Mouse (Mus musculus) MEL (cell line): ENCODE measurements around the gene D630003M21Rik. TPM values are rescaled to one million over a fixed set of nuclear protein-coding genes. Genes with fewer than 3 reads are reported as not detected.

Experiments used
- DNase-seq: peaks from one replicate; pipeline ENCODE4 v3.0.0; 2011; ENCODE audit warnings: low read depth, low spot score
- H3K27ac ChIP-seq: 2 replicates; pipeline ENCODE4 v1.5.1; 2012; ENCODE audit warnings: low read depth, mild to moderate bottlenecking, control low read depth, low read length, moderate library complexity; ENCODE audit not compliant: control insufficient read depth
- H3K27me3 ChIP-seq, 2 experiments: fragments of 150-350 bp in 1 of 2; sonication (generic) in 1 of 2; 2 replicates each; pipeline ENCODE4 v1.6.1; 2012; ENCODE audit warnings: low read length in 2 of 2, mild to moderate bottlenecking in 2 of 2, improper control_type of control experiment in 1 of 2, moderate library complexity in 1 of 2; ENCODE audit not compliant: insufficient read depth in 2 of 2, control insufficient read depth in 1 of 2
- H3K36me3 ChIP-seq, 2 experiments: 2 replicates each; pipeline ENCODE4 v1.6.1; 2012 to 2014; ENCODE audit warnings: low read length in 2 of 2, improper control_type of control experiment in 1 of 2, inconsistent platforms in 1 of 2, mild to moderate bottlenecking in 1 of 2; ENCODE audit not compliant: insufficient read depth in 2 of 2, control insufficient read depth in 1 of 2
- H3K4me1 ChIP-seq, 2 experiments: fragments of 150-350 bp in 1 of 2; sonication (generic) in 1 of 2; 2 replicates each; pipeline ENCODE4 v1.6.1; 2012; ENCODE audit warnings: low read length in 2 of 2, improper control_type of control experiment in 1 of 2, mild to moderate bottlenecking in 1 of 2; ENCODE audit not compliant: insufficient read depth in 2 of 2, control insufficient read depth in 1 of 2
- H3K4me3 ChIP-seq, 2 experiments: fragments of 150-350 bp in 1 of 2; sonication (generic) in 1 of 2; 2 replicates each; pipeline ENCODE4 v1.5.1; 2012; ENCODE audit warnings: low read depth in 2 of 2, low read length in 2 of 2, mild to moderate bottlenecking in 2 of 2, moderate library complexity in 2 of 2, control low read depth in 1 of 2, improper control_type of control experiment in 1 of 2; ENCODE audit not compliant: control insufficient read depth in 1 of 2, insufficient read depth in 1 of 2
- H3K79me2 ChIP-seq: 2 replicates; pipeline ENCODE4 v1.6.1; 2012; ENCODE audit warnings: mild to moderate bottlenecking, low read length, moderate library complexity; ENCODE audit not compliant: control insufficient read depth, poor library complexity, insufficient read depth
- H3K9ac ChIP-seq: 2 replicates; pipeline ENCODE4 v1.6.1; 2012; ENCODE audit warnings: low read depth, mild to moderate bottlenecking, control low read depth, low read length, moderate library complexity; ENCODE audit not compliant: control insufficient read depth, poor library complexity, severe bottlenecking
- H3K9me3 ChIP-seq: fragments of 150-350 bp; sonication (generic); replicated peaks from 2 replicates; pipeline ENCODE4 v1.6.1; 2012; ENCODE audit warnings: mild to moderate bottlenecking, low read length, improper control_type of control experiment, moderate library complexity; ENCODE audit not compliant: insufficient read depth
- CHD1 ChIP-seq: IDR thresholded peaks from 2 replicates; pipeline ENCODE4 v1.6.1; 2012; ENCODE audit warnings: low read depth, mild to moderate bottlenecking, inconsistent platforms, low read length, improper control_type of control experiment
- CHD2 ChIP-seq: IDR thresholded peaks from 2 replicates; pipeline ENCODE4 v1.6.1; 2011; ENCODE audit warnings: low read length, improper control_type of control experiment
- ELF1 ChIP-seq: IDR thresholded peaks from 2 replicates; pipeline ENCODE4 v1.6.1; 2014; ENCODE audit warnings: low read depth, mild to moderate bottlenecking, inconsistent platforms, low read length, improper control_type of control experiment, moderate library complexity
- ETS1 ChIP-seq: IDR thresholded peaks from 2 replicates; pipeline ENCODE4 v1.6.1; 2012; ENCODE audit warnings: low read depth, mild to moderate bottlenecking, inconsistent platforms, low read length, improper control_type of control experiment, moderate library complexity
- JUND ChIP-seq: IDR thresholded peaks from 2 replicates; pipeline ENCODE4 v1.6.1; 2011; ENCODE audit warnings: low read depth, mild to moderate bottlenecking, improper control_type of control experiment, low read length
- KAT2A ChIP-seq: conservative IDR thresholded peaks from 2 replicates; pipeline ENCODE4 v1.6.1; 2012; ENCODE audit warnings: low read depth, low read length, improper control_type of control experiment, inconsistent platforms
- MAFK ChIP-seq: IDR thresholded peaks from 2 replicates; pipeline ENCODE4 v1.6.1; 2011; ENCODE audit warnings: low read depth, mild to moderate bottlenecking, low read length, improper control_type of control experiment, borderline replicate concordance
- MAX ChIP-seq: IDR thresholded peaks from 2 replicates; pipeline ENCODE4 v1.6.1; 2011; ENCODE audit warnings: low read length, improper control_type of control experiment
- MAZ ChIP-seq: IDR thresholded peaks from 2 replicates; pipeline ENCODE4 v1.6.1; 2012; ENCODE audit warnings: low read depth, mild to moderate bottlenecking, inconsistent platforms, low read length, improper control_type of control experiment
- MYB ChIP-seq: IDR thresholded peaks from 2 replicates; pipeline ENCODE4 v1.6.1; 2011; ENCODE audit warnings: mild to moderate bottlenecking, low read depth, low read length, improper control_type of control experiment
- NELFE ChIP-seq: IDR thresholded peaks from 2 replicates; pipeline ENCODE4 v1.6.1; 2011; ENCODE audit warnings: low read depth, low read length, improper control_type of control experiment
- POLR2A ChIP-seq, 2 experiments: IDR thresholded peaks; 2 replicates each; pipeline ENCODE4 v1.6.1; 2011 to 2012; ENCODE audit warnings: low read length in 2 of 2, mild to moderate bottlenecking in 2 of 2, control low read depth in 1 of 2, improper control_type of control experiment in 1 of 2, low read depth in 1 of 2, moderate library complexity in 1 of 2; ENCODE audit not compliant: control insufficient read depth in 1 of 2, insufficient read depth in 1 of 2, poor library complexity in 1 of 2
- RCOR1 ChIP-seq: IDR thresholded peaks from 2 replicates; pipeline ENCODE4 v1.6.1; 2012; ENCODE audit warnings: low read depth, mild to moderate bottlenecking, inconsistent platforms, low read length, improper control_type of control experiment
- SIN3A ChIP-seq: IDR thresholded peaks from 2 replicates; pipeline ENCODE4 v1.6.1; 2012; ENCODE audit warnings: low read length, improper control_type of control experiment, inconsistent platforms
- TAL1 ChIP-seq: IDR thresholded peaks from 2 replicates; pipeline ENCODE4 v1.6.1; 2012; ENCODE audit warnings: mild to moderate bottlenecking, inconsistent platforms, low read length, moderate library complexity, mixed read lengths
- TBP ChIP-seq: IDR thresholded peaks from 2 replicates; pipeline ENCODE4 v1.8.0; 2011; ENCODE audit warnings: low read depth, low read length, improper control_type of control experiment
- UBTF ChIP-seq: IDR thresholded peaks from 2 replicates; pipeline ENCODE4 v1.6.1; 2012; ENCODE audit warnings: low read depth, mild to moderate bottlenecking, inconsistent platforms, low read length, improper control_type of control experiment, moderate library complexity, borderline replicate concordance; ENCODE audit not compliant: insufficient read depth
- USF1 ChIP-seq: IDR thresholded peaks from 2 replicates; pipeline ENCODE4 v1.6.1; 2014; ENCODE audit warnings: low read depth, mild to moderate bottlenecking, inconsistent platforms, low read length, improper control_type of control experiment, moderate library complexity
- ZC3H11A ChIP-seq: IDR thresholded peaks from 2 replicates; pipeline ENCODE4 v1.6.1; 2012; ENCODE audit warnings: low read depth, mild to moderate bottlenecking, inconsistent platforms, low read length, improper control_type of control experiment
- ZKSCAN1 ChIP-seq: IDR thresholded peaks from 2 replicates; pipeline ENCODE4 v1.6.1; 2012; ENCODE audit warnings: low read depth, mild to moderate bottlenecking, inconsistent platforms, low read length, improper control_type of control experiment, moderate library complexity
- ZMIZ1 ChIP-seq: IDR thresholded peaks from 2 replicates; pipeline ENCODE4 v1.6.1; 2012; ENCODE audit warnings: low read depth, mild to moderate bottlenecking, inconsistent platforms, low read length, improper control_type of control experiment, moderate library complexity
- polyA plus RNA-seq, 2 experiments: library from polyadenylated mRNA; stranded (reverse) in 1 of 2; unstranded in 1 of 2; fragments of >175 nt in 1 of 2; fragments of >200 nt in 1 of 2; gene quantifications; 2 replicates each; pipeline versions ENCODE4 v1.2.1 to v1.2.4; 2012; ENCODE audit warnings: low replicate concordance in 2 of 2, low read depth in 1 of 2; ENCODE audit not compliant: insufficient read length in 2 of 2, insufficient read depth in 1 of 2, missing spikeins in 1 of 2
- total RNA-seq: library from RNA; depleted of rRNA; stranded (reverse); fragments of 300-350 nt; gene quantifications from 2 replicates; pipeline ENCODE4 v1.2.3, GENCODE M21; 2012

Gene D630003M21Rik
- total and polyA plus RNA-seq, 3 experiments = 0.10 TPM; not detected in 2

DNA sequence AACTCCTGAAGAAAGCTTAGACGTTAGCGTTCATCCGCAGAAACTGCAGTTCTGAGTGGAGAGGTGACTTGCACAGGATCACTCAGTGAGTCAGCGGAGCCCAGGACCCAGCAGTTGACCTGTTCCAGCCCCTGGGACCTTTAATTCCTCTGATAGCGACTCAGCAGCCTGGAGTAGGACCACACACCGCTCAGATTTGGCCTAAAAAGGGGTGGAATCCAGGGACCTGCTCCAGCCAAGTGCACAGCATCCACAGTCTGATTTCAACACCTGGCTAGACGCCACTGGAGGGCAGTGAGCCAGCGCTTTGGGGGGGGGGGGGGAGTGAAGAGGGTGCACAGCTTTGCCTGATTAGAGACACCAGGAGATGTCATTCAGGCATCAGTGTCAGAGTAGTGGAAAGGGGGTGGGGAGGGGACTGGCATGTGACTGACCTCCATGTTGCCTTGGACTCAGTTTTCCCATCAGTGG lies 60.2 kb downstream of the D630003M21Rik start:
- no peak for TF ChIP-seq JUND
- TF ChIP-seq ZC3H11A = no peak
- no peak for TF ChIP-seq MAX
- TF ChIP-seq UBTF = no peak
- no peak for TF ChIP-seq MAZ
- H3K4me1 ChIP-seq = peaks cover 0 to 9% of the 10 kb centered on the region in 2 experiments; a peak in 2 of 4 replicates
- DNase-seq = no peak

GRCm38 (mm10) chr2:158167496-158168205 lies 61.4 kb downstream of the D630003M21Rik start:
- no peak for TF ChIP-seq MAFK
- peak; percentile 56; the same call in 1 of the 2 replicates for TF ChIP-seq USF1
- no peak for TF ChIP-seq RCOR1
- TF ChIP-seq TAL1 = no peak
- no peaks in the 10 kb centered on the region for H3K79me2 ChIP-seq
- H3K27ac ChIP-seq = no peak overlapping the region
- no peaks in the 10 kb centered on the region for H3K9me3 ChIP-seq
- H3K9ac ChIP-seq = no peak overlapping the region
- no peak for DNase-seq
- H3K36me3 ChIP-seq = peaks cover 0 to 3% of the 10 kb centered on the region in 2 experiments; a peak in 1 of 4 replicates
- H3K4me1 ChIP-seq = peaks cover 0 to 9% of the 10 kb centered on the region in 2 experiments; a peak in 2 of 4 replicates
- no peaks in the 10 kb centered on the region for H3K27me3 ChIP-seq
- H3K4me3 ChIP-seq = no peak overlapping the region

More for the DNA sequence above, 60.2 kb downstream of the D630003M21Rik start:
- H3K27ac ChIP-seq = no peak overlapping the region
- no peak overlapping the region for H3K4me3 ChIP-seq
- no peak overlapping the region for H3K9ac ChIP-seq
- H3K36me3 ChIP-seq = peaks cover 0 to 3% of the 10 kb centered on the region in 2 experiments; a peak in 1 of 4 replicates
- H3K27me3 ChIP-seq = no peaks in the 10 kb centered on the region
- H3K9me3 ChIP-seq = no peaks in the 10 kb centered on the region
- no peaks in the 10 kb centered on the region for H3K79me2 ChIP-seq

DNA sequence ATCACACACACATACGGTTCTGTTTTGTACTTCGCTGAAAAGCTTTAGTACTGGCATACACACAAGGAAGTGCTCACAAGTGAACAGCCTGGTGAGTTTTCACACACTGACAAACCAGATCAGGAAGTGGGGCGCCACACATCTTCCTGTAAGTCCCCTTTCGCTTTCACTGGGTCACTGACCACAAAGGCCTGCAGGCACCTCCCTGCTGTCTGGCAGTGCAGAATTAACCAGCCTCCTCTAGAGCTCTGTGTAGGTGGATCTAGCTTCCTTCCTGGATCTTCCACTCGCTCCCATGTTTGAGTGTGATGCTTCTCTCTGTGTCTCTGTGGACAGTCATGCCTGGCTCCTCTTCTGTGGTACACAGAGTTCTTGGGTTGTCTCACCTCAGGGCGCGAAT lies 62.4 kb downstream of the D630003M21Rik start:
- no peak overlapping the region for H3K9ac ChIP-seq
- no peaks in the 10 kb centered on the region for H3K9me3 ChIP-seq
- no peak overlapping the region for H3K27ac ChIP-seq
- H3K27me3 ChIP-seq = no peaks in the 10 kb centered on the region
- H3K79me2 ChIP-seq = no peaks in the 10 kb centered on the region
- H3K4me3 ChIP-seq = peak overlapping the region in 1 of 2 experiments; percentile 2; a peak in 2 of 4 replicates
- H3K4me1 ChIP-seq = peaks cover 0 to 9% of the 10 kb centered on the region in 2 experiments; a peak in 2 of 4 replicates
- TF ChIP-seq MYB = no peak
- no peak for TF ChIP-seq MAZ
- TF ChIP-seq POLR2A (IDR thresholded peaks at IDR 0.05; ENCODE audit: control insufficient read depth in 1 of 2, insufficient read depth in 1 of 2, low read depth in 1 of 2, low read length in 2 of 2, poor library complexity in 1 of 2) = no peak
- TF ChIP-seq USF1 = no peak
- no peak for TF ChIP-seq KAT2A
- TF ChIP-seq ELF1 = no peak
- no peak for TF ChIP-seq ZMIZ1
- TF ChIP-seq ETS1 = no peak
- no peak for TF ChIP-seq CHD2
- no peak for TF ChIP-seq ZKSCAN1
- TF ChIP-seq NELFE = no peak
- TF ChIP-seq CHD1 = no peak
- TF ChIP-seq TBP = no peak
- TF ChIP-seq SIN3A = no peak
- TF ChIP-seq JUND = no peak
- peaks cover 0 to 3% of the 10 kb centered on the region in 2 experiments; a peak in 1 of 4 replicates for H3K36me3 ChIP-seq
- peak; percentile 37 for DNase-seq
